Mouse (Mus musculus) C2C12 (cell line): ENCODE data around the gene Ssh3. TPM values are rescaled to one million over a fixed set of nuclear protein-coding genes. Genes with fewer than 3 reads are reported as not detected.

Experiments
- H3K27me3 ChIP-seq: one replicate; pipeline ENCODE4 v1.6.1; 2011; ENCODE audit not compliant: control insufficient read depth, insufficient read depth, insufficient read length
- H3K36me3 ChIP-seq: one replicate; pipeline ENCODE4 v1.6.1; 2011; ENCODE audit not compliant: control insufficient read depth, insufficient read depth
- H3K4me3 ChIP-seq: one replicate; pipeline ENCODE4 v1.5.1; 2011; ENCODE audit warnings: mild to moderate bottlenecking, control low read depth; ENCODE audit not compliant: poor library complexity, insufficient read depth, severe bottlenecking
- H3K79me2 ChIP-seq: one replicate; pipeline ENCODE4 v1.6.1; 2011; ENCODE audit not compliant: control insufficient read depth, insufficient read depth
- H3K79me3 ChIP-seq: one replicate; pipeline ENCODE4 v1.6.1; 2011; ENCODE audit warnings: low read depth, control low read depth
- H3ac ChIP-seq: one replicate; pipeline ENCODE3; 2011; ENCODE audit warnings: low read depth; ENCODE audit not compliant: control insufficient read depth, insufficient read length
- CEBPB ChIP-seq: IDR thresholded peaks from one replicate; pipeline ENCODE4 v1.6.1; 2011; ENCODE audit warnings: low read depth, mild to moderate bottlenecking, control low read depth, moderate library complexity
- CTCF ChIP-seq: IDR thresholded peaks from one replicate; pipeline ENCODE4 v1.5.1; 2011; ENCODE audit not compliant: control insufficient read depth, insufficient read depth, insufficient read length
- FOSL1 ChIP-seq: IDR thresholded peaks from one replicate; pipeline ENCODE4 v1.8.0; 2011; ENCODE audit warnings: mild to moderate bottlenecking, low read length; ENCODE audit not compliant: poor library complexity, insufficient read depth, severe bottlenecking
- MAX ChIP-seq: IDR thresholded peaks from one replicate; pipeline ENCODE4 v1.6.1; 2011; ENCODE audit warnings: mild to moderate bottlenecking, control low read depth
- MYOD1 ChIP-seq: IDR thresholded peaks from one replicate; pipeline ENCODE4 v1.6.1; 2011; ENCODE audit warnings: low read depth; ENCODE audit not compliant: control insufficient read depth, insufficient read length
- MYOG ChIP-seq: IDR thresholded peaks from one replicate; pipeline ENCODE4 v1.6.1; 2011; ENCODE audit not compliant: control insufficient read depth, insufficient read length; ENCODE audit errors: extremely low read depth
- USF1 ChIP-seq: IDR thresholded peaks from one replicate; pipeline ENCODE4 v1.6.1; 2011; ENCODE audit warnings: low read depth, mild to moderate bottlenecking, control low read depth, moderate library complexity
- long read RNA-seq, 2 experiments: library from polyadenylated mRNA; unstranded; transcript quantifications; one replicate each; pipeline ENCODE4 v2.0.0; 2019 to 2020
- polyA plus RNA-seq: library from polyadenylated mRNA; unstranded; fragments of >200 nt; fragmentation: generic; extraction: Trizol; gene quantifications from one replicate; pipeline ENCODE4 v1.2.1, GENCODE M21; 2012; ENCODE audit warnings: missing spikeins

The Ssh3 gene
- polyA plus RNA-seq = 0.34 TPM
- long read RNA-seq, experiment 1 = 0 reads
- long read RNA-seq, experiment 2 = 0 reads

DNA sequence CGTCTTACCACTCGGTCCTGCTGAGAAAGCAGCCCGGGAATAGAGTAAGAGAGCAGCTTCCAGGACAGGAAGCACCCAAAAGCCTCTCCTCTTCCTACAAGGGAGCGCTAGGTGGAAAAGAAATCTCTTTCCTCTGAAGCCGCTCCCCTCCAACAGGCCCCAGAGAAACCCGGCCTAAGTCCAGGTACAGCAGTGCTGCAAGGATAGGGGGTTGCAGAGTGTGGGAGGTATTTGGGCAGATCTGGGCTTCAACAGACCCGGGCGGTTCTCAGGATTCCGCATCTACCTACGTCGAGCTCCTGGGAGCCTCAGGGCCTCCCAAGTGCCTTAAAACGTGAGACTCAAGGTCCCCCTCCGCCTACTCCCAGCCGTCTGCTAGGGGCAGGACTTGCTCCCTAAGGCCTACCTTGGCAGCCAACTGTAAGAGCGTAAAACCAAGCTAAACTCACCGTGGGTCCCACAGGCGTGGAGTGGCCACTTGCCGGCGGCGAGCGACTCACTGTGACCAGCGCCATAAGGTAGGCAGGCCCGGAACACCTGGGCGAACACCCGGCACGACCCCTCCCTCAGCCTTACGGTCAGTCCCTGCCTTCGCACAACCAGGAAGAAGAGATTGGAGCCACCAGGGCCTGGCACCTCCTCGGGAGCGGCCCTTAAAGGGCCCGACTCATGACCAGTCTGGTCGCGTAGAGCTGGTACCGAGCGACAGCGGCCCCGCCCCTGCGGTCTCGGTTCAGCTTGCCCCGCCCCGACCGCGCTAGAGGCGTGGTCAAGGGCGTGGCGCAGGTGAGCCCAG is at the start of gene Ssh3:
Ssh3 (minus strand) TSS at position 615 of the 796 bp plus-strand sequence.
- no peaks in the 10 kb centered on the region for H3K27me3 ChIP-seq
- no peaks in the 10 kb centered on the region for H3K79me2 ChIP-seq
- no peak within 1 kb of the TSS for H3K4me3 ChIP-seq
- no peak within 1 kb of the TSS for H3ac ChIP-seq
- no peaks in the 10 kb centered on the region for H3K79me3 ChIP-seq
- no peaks in the 10 kb centered on the region for H3K36me3 ChIP-seq
- TF ChIP-seq CTCF (no peak), FOSL1 (no peak), CEBPB (no peak), MYOD1 (no peak), MYOG (no peak), USF1 (no peak), MAX (no peak)

DNA sequence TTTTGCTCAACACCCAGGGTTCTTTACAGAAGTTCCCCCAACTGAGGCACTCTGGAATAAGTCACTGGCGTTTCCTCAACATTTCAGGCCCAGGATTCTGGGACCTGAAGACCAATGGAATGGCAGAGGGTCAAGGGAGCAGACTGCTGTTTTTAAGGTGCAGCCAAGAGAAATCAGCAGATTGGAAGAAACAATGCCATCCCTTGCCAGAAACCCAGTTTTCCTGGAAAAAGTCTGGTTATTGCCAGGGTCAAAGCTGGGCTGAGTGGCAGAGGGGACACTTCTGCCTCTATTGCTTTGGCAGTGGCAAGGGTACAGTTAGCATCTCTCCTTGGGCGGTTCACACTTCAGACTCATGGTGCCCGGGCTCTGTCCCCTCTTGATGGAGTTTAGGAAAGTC is 48.2 kb upstream of the Ssh3 start:
- TF ChIP-seq MAX (no peak), USF1 (no peak), MYOD1 (no peak), MYOG (no peak), CEBPB (no peak), FOSL1 (no peak), CTCF (no peak)
- H3K79me2 ChIP-seq = no peaks in the 10 kb centered on the region
- H3K27me3 ChIP-seq = no peaks in the 10 kb centered on the region
- no peak overlapping the region for H3K4me3 ChIP-seq
- H3K79me3 ChIP-seq = no peaks in the 10 kb centered on the region
- H3ac ChIP-seq = no peak overlapping the region
- H3K36me3 ChIP-seq = peaks cover 66% of the 10 kb centered on the region

DNA sequence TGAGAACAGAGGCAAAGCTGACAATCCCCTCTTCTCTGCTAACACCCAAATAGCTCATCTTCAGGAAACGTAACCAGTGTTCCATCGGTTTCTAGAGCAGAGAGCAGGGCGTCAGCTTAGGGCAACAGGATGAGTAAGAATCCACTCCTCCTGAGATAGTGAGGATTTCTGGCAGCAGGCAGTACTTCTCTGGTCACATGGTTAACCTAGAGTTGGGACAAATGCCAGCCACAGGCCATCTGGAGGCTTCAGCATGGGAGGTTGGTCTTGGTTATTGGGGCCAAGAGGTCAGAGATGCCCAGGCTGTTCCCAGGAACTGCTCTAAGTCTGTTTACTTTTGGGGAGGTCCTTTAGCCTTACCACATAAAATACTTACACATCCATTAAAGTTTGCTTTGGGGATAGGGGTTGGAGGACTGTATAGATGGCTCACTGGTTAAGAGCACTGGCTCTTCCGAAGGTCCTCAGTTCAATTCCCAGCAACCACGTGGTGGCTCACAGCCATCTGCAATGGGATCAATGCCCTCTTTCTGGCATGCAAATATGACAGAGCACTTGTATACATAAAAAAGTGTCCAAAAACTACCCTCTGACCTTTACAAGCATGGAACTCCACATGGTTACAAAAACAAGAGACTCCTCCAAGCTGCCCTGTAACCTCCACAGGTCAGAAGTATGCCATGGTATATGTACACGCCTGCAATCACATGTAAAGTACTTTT is 46.4 kb upstream of the Ssh3 start:
- Histone ChIP-seq H3ac (no peak overlapping the region), H3K79me3 (no peaks in the 10 kb centered on the region), H3K27me3 (no peaks in the 10 kb centered on the region), H3K79me2 (no peaks in the 10 kb centered on the region), H3K4me3 (no peak overlapping the region), H3K36me3 (peaks cover 49% of the 10 kb centered on the region)
- TF ChIP-seq MYOG = no peak
- TF ChIP-seq USF1 = peak; percentile 86
- no peak for TF ChIP-seq CTCF
- no peak for TF ChIP-seq CEBPB
- no peak for TF ChIP-seq MYOD1
- no peak for TF ChIP-seq FOSL1
- TF ChIP-seq MAX = peak; percentile 15

DNA sequence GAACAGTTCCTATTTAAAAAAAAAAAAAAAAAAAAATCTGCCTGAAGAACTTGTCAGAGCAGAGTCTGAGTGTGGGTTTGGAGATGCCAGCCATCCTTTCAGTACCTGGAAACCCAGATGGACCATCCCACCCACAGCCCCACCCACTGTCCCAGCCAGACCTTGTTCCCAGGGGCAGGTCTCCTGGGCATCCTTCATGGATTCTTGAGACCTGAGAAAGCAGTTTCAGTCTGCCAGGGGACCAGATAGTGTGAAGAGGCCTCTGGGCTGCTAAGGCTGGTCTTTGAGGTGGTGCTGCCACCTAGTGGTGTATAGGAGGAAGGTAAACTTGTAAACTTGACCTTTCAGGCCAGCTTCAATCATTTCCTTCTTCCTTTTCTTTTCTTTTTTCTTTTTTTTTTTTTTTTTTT is 40.8 kb upstream of the Ssh3 start:
- Histone ChIP-seq H3ac (no peak overlapping the region), H3K27me3 (no peaks in the 10 kb centered on the region), H3K4me3 (no peak overlapping the region), H3K36me3 (peaks cover 10% of the 10 kb centered on the region), H3K79me2 (peaks cover 11% of the 10 kb centered on the region), H3K79me3 (peaks cover 6% of the 10 kb centered on the region)
- TF ChIP-seq CTCF (peak; percentile 50), MYOD1 (no peak), MYOG (no peak), FOSL1 (no peak), CEBPB (no peak), MAX (no peak), USF1 (no peak)

DNA sequence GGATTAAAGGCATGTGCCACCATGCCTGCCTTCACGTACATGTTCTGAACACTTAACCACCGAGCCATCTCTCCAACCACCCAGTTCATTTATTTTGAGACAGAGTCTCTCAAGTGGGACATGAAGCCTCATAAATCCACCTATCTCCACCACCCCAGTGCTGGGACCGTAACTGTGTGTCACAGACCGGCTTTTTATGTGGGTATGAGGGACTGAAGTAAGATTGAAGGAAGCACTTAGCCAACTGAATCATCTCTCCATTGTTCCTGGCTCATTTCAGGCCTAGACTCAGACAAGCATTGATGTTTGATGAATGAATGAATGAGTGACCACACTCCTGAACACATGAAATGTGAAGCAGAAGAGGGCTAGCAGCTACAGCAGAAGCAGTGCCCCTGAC is 40.3 kb upstream of the Ssh3 start:
- Histone ChIP-seq H3ac (no peak overlapping the region), H3K79me2 (peaks cover 15% of the 10 kb centered on the region), H3K79me3 (peaks cover 11% of the 10 kb centered on the region), H3K36me3 (peaks cover 13% of the 10 kb centered on the region), H3K4me3 (no peak overlapping the region), H3K27me3 (no peaks in the 10 kb centered on the region)
- TF ChIP-seq CEBPB (no peak), CTCF (no peak), USF1 (no peak), MYOD1 (no peak), MAX (no peak), FOSL1 (no peak), MYOG (no peak)
